Mouse (Mus musculus) right cerebral cortex, adult 2 months (tissue): ENCODE results near the gene Rin3.

Experiments
- DNase-seq, 2 experiments: peaks; one replicate each; pipeline ENCODE4 v3.0.0; 2021 to 2022; ENCODE audit warnings: low spot score in 2 of 2

Rin3 gene

GRCm38 (mm10) chr12:102330188-102330587 is 47.3 kb downstream of the Rin3 start:
- no peak for DNase-seq

- DNase-seq = no peak
Measured at GRCm38 (mm10) chr12:102330731-102331130, 47.9 kb downstream of the Rin3 start.

GRCm38 (mm10) chr12:102333101-102333500 is 50.3 kb downstream of the Rin3 start:
- no peak for DNase-seq

GRCm38 (mm10) chr12:102339085-102339484 is 56.2 kb downstream of the Rin3 start:
- DNase-seq = peak in 1 of 2 experiments; percentile 12

- DNase-seq = no peak
Measured at GRCm38 (mm10) chr12:102340471-102340870, 57.6 kb downstream of the Rin3 start.

- no peak for DNase-seq
Measured at GRCm38 (mm10) chr12:102342147-102342546, 59.3 kb downstream of the Rin3 start.

GRCm38 (mm10) chr12:102342602-102343001 is 59.8 kb downstream of the Rin3 start:
- DNase-seq = no peak

- DNase-seq = no peak
Measured at GRCm38 (mm10) chr12:102345031-102345815, 62.4 kb downstream of the Rin3 start.

GRCm38 (mm10) chr12:102346507-102346906 is 63.7 kb downstream of the Rin3 start:
- DNase-seq = peak; percentile 35 to 52

GRCm38 (mm10) chr12:102348447-102348846 is 65.6 kb downstream of the Rin3 start:
- DNase-seq = no peak

GRCm38 (mm10) chr12:102350997-102351396 is 68.1 kb downstream of the Rin3 start:
- DNase-seq = no peak

GRCm38 (mm10) chr12:102354126-102354984 is 71.5 kb downstream of the Rin3 start:
- no peak for DNase-seq

GRCm38 (mm10) chr12:102355784-102356183 is 72.9 kb downstream of the Rin3 start:
- DNase-seq = no peak

GRCm38 (mm10) chr12:102356781-102357180 is 73.9 kb downstream of the Rin3 start:
- DNase-seq = no peak

GRCm38 (mm10) chr12:102359390-102359789 is 76.5 kb downstream of the Rin3 start:
- no peak for DNase-seq

- no peak for DNase-seq
Measured at GRCm38 (mm10) chr12:102361189-102362161, 78.6 kb downstream of the Rin3 start.

GRCm38 (mm10) chr12:102365016-102365415 is 82.2 kb downstream of the Rin3 start:
- no peak for DNase-seq

GRCm38 (mm10) chr12:102366126-102366816 is 83.4 kb downstream of the Rin3 start:
- DNase-seq = no peak

- no peak for DNase-seq
Measured at GRCm38 (mm10) chr12:102367075-102367474, 84.2 kb downstream of the Rin3 start.

GRCm38 (mm10) chr12:102368066-102368465 is 85.2 kb downstream of the Rin3 start:
- DNase-seq = no peak

GRCm38 (mm10) chr12:102368556-102368955 is 85.7 kb downstream of the Rin3 start:
- no peak for DNase-seq
